Mouse (Mus musculus): Measurements from ENCODE around the gene Htr7.

The Htr7 gene

GRCm38 (mm10) chr19:35957656-35958055 is 99.7 kb downstream of the Htr7 start:
- DNase-seq (ENCODE audit: low spot score in 2 of 2) = no peak

- DNase-seq (ENCODE audit: low spot score in 2 of 2) = no peak
Observed at GRCm38 (mm10) chr19:35955698-35956097, 101.6 kb downstream of the Htr7 start.

GRCm38 (mm10) chr19:35949888-35950287 is 107.4 kb downstream of the Htr7 start:
- no peak for DNase-seq (ENCODE audit: low spot score in 2 of 2)

DNA sequence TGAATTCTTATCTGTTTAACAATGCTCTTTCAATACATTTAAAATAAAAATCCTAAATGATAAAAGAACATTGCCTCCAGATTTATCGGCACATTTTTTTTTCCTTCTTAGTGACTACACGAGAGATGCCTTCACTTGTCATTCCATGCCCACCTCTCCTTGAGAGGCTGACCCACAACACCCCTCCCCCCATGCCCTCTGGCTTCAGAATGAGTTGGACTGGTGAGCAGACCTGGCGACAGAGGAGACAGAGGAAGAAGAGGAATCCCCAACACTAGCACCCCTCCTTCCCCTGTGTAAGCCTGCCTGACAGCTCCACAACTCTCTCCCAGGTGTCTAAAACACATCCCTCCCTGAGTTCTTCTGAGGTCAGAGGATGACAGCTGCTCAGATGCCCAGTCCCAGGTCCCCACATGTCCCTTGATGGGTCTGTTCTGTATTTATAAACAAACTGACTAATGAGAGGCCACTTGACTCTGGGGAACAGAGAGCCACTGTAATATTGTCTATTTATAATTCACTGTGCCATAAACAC is 132.3 kb downstream of the Htr7 start:
- no peak for DNase-seq (ENCODE audit: low spot score in 2 of 2)

DNA sequence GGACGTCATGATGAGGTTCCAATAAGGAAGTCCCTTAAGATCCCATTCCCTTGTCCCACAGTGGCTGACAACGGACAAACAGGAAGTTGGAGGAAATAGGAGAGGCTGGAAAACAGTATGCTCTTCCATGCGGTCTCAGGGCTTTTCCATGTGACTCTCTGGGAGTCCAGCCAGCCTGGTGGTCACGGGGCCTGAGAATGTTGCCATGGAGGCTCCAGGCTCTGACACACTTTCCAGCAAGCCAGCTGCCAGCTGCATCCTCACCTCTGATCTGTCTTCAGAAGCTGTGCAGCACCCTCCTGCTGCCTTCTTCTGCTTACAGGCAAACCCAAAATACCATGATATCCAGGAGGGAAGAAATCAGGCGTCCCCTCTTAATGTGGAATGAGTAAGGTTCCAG is 132.9 kb downstream of the Htr7 start:
- DNase-seq (ENCODE audit: low spot score in 2 of 2) = no peak

Measured in spleen, postnatal 4 days (tissue).